Mouse (Mus musculus) megakaryocyte-erythroid progenitor cell, adult 5 weeks (primary cell): ENCODE results near the gene Agap2. TPM values are rescaled to one million over a fixed set of nuclear protein-coding genes. Genes with fewer than 3 reads are reported as not detected.

Experiments used
- polyA plus RNA-seq: library from polyadenylated mRNA; stranded (reverse); fragments of >175 nt; gene quantifications from 2 replicates; pipeline ENCODE4 v1.2.3, GENCODE M21; 2012

Agap2 gene
- polyA plus RNA-seq = 57.1 and 68.6 TPM in 2 replicates

DNA sequence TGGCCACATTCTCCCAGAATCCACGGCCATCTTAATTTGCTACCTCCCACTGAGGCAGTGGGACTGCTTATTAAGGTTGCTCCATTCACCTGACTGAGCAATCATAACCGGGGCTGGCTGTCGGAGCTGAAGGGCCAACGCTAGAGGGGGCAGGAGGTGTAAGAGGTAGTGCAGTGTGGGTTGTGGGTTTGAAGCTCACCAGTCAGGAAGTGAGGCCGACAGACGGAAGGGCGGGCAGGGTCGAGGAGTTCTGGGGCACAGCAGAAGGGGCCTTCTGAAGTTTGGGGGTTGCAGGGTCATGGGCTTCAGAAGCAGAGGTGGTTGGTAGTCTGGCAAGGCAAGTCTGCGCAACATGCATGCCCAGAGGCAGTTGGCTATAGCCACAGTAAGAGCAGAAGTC, at the start of gene Agap2:
TSS of gene Agap2 (plus strand) at position 205 of the 400 bp plus-strand sequence.

DNA sequence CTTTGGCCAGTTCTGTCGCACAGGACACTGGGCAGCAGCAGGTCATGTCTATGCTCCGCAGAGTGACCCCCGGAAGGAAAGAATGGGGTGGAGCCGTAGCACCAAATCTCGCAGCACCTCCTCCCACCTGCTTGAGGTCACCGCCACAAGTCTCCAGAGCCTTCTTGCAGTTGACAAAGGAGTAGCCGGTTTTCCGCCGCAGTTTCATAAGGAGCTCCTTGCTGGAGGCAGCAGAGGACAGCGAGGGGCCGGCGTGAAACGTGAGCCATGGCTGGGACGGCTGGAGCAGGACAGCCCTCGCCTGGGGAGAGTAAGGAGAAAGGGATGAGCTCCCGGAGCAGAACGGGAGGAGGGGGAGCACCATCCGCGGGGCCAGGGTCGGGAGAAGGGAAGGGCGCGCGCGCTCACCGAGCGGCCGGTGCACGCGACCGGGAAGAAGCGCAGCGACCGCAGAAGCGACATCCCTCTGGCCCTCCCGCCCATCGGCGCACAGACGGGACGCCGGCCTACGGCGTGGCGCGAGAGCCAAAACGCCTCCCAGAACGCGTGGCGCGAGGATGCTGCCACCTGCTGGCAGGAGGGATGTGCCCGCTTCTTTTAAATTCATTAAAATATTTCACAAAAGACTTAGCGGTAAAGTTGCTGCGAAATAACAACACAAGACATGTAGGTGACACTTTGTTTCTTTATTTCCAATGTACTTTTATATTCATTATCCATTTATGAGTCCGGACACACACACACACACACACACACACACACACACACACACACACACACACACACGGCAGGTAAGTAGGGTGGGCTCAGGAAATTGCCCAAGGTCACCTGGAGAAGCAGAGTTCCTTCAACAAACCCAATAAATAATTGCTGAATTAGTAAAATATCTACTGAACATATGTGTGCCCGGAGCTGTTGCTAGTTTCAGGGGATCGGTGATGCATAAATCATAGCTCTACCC, 44.5 kb upstream of the Agap2 start, which contains the start of gene Tsfm:
TSS of gene Tsfm (minus strand) at position 505 of the 961 bp plus-strand sequence.

DNA sequence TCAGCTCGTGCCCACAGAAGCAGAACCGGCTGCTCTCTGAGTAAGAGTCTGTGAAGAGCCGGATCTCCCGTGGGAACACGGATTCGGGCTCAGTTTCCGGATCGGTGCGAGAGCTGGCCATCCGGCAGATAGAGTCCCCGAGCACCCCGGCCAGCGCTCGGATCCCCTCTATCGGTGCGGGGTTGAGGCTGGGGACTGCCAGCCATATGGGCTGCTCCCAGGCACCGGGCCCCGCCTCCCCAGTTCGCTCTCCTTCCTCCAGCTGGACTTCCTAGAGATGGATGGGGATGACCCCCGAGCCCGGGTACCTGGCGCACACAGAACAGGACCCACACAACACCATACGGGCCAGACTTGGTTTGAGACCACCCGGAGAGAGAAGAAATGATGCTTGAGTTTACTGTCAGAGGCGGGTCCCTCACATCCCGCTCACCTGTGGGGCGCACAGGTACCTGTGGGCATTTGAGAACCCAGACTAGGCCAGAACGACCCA, 33.8 kb upstream of the Agap2 start, which contains the start of the genes Mettl1 and Eef1akmt3:
TSS of gene Mettl1 (plus strand) at position 141 of the 493 bp plus-strand sequence.
TSS of gene Eef1akmt3 (minus strand) at position 240 of the 493 bp plus-strand sequence.

DNA sequence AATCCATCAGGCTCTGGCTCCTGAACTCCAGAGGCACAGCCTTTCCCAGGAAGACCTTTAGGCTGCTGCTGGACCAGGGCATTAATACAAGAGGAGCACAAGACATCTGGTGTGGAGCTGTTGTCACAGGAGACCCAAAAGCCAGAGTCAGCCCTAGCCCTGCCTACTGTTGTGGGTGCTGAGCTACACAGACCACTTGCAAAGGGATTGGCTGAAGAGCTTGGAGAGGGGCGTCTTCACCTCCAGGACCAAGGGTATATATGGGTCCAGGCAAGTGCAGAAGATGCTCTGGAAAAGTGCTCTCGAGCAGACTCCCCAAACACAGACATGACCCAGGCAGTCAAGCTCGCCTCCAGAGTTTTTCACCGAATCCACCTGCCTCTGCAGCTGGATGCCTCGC, 27.1 kb upstream of the Agap2 start, which contains the start of gene Cyp27b1:
TSS of gene Cyp27b1 (plus strand) at position 297 of the 400 bp plus-strand sequence.

DNA sequence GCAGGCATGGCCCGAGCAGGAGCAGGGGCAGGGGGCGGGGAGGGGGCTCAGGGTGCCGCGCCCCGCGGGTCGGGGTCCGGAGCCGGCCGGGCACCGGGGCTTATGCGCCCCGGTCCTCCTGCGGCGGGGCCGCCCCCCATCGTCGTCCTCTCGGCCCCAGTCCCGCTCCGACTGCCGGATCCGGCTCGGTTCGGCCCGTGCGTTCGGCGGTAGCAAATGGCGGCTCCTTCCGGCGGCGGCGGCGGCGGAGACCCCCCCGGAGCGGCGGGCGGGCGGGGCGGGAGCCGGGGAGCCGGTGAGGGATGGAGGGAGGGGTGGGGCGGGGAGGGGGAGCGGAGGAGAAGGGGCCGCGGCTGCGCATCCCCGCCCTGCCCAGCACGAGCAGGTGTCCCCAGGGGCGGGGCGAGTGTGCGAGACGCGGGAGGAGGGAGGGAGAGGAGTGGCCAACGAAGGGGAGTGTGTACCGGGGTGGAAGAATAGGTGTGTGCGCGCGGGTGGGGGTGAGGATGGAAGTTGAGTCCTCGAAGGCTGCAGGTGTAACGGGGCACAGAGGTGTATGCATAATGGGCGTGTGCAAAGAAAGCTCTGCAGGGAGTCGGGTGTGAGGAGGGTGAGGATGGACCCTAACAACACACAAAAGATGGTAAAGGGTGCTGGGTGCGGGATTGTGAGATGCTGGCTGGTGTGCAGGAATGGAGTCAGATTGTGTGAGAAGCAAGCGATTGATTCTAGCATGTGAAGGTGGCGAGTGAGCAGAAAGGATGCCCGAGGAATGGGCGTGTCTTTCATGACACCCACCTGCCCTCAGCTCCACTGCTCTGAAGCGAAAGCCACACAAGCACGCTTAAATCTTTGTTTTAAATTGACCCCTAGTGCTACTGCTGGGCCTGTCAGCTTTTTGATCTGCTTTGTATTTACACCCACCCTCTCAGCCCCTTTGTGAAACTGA, 14.8 kb upstream of the Agap2 start, which contains the start of gene March9:
TSS of gene March9 (minus strand) at position 217 of the 949 bp plus-strand sequence.

DNA sequence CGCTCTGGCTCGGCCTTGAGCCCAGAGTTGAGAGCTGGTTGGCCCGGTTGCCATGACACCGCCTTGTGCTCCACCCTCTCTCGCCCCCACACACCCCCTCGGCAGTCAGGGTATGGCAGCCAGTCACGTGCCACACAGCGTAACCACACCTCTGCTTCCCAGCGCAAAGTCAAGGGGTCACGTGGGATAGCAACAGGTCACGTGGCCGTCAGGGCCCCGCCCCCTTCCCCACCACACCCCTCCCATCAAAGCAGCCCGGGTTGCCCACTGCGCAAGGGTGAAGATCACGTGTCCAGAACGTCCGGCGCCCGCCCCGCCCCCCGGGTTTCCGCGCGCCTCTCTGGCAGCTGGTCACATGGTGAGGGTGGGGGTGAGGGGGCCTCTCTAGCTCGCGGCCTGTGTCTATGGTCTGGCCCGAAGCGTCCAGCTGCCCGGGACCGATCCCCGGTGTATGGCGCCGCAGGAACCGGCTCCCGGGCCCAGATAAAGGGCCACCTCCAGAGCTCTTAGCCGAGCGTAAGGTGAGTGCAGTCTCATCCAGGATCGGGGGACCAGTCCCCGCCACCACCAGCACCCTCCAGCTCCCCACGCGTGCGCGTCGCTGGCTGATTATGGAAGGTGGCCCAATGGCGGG, 11.7 kb upstream of the Agap2 start, which contains the start of gene Cdk4:
TSS of gene Cdk4 (plus strand) at position 296 of the 634 bp plus-strand sequence.

DNA sequence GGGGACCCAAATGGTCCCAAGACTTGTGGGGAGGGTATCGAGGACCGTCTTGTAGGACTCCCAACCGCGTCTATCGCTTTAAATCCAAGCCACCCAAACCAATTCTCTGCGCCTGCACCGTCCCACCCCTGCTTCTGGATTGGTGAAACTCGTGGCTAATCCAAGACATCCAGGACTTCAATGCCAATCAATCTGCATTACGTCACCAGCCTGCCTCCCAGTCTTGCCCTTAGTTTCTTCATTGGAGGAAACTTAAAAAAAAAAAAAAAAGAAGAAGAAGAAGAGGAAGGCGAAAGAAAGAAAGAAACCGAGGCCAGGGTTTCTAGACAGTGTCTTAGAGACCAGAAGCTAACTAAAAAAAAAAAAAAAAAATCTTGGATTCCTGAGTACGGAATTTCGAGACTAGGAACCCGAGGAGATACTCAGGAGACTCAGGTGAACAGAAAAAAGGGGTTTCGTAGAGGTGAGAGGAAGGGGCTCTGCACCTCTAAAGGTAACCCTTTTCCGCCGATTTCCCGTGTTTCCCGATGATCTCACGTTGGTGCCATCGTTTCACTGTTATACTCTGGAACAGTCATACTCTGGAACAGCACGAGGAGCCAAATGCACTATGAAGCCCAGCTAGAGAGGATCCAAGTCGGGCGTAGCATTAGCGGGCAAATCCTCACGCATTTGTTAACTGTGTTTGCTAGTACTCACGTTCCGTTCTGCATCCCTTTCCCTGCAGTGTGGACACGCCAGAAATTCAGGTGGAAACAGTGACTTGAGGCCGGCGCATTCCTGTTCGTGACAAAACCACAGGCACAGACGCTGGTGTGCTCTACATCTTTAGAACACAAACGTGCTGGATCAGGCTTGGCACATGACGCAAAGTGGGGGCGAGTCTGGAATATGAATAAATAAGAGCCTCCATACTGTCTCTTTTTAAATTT, 4.6 kb upstream of the Agap2 start, which contains the start of gene Tspan31:
TSS of gene Tspan31 (minus strand) at position 75 of the 932 bp plus-strand sequence.

GRCm38 (mm10) chr10:127121066-127121477, 46.0 kb downstream of the Agap2 start, which contains the start of gene Os9:
Gene Os9 (minus strand): TSS chr10:127121131.

Other genes starting within 250 kb of the Agap2 start
- gene Atp23, start 173.9 kb upstream of the Agap2 start, polyA plus RNA-seq = 9.0 and 9.1 TPM in 2 replicates
- gene Ctdsp2, start 96.6 kb upstream of the Agap2 start, polyA plus RNA-seq = 266 and 273 TPM in 2 replicates
- 0.06 and 0.16 TPM in 2 replicates for gene Avil, start 74.6 kb upstream of the Agap2 start, polyA plus RNA-seq
- gene Tsfm, start 44.4 kb upstream of the Agap2 start, polyA plus RNA-seq = 44.0 and 51.5 TPM in 2 replicates
- gene Mettl1, start 33.9 kb upstream of the Agap2 start, polyA plus RNA-seq = 34.2 and 35.1 TPM in 2 replicates
- gene Eef1akmt3, start 33.8 kb upstream of the Agap2 start, polyA plus RNA-seq = 0.05 TPM in 2 replicates
- gene Cyp27b1, start 27.0 kb upstream of the Agap2 start, polyA plus RNA-seq = 0.02 and 0.06 TPM in 2 replicates
- gene March9, start 15.1 kb upstream of the Agap2 start, polyA plus RNA-seq = 1.1 and 1.2 TPM in 2 replicates
- 1,737 and 1,767 TPM in 2 replicates for gene Cdk4, start 11.8 kb upstream of the Agap2 start, polyA plus RNA-seq
- 32.2 and 46.6 TPM in 2 replicates for gene Tspan31, start 5.0 kb upstream of the Agap2 start, polyA plus RNA-seq
- gene Os9, start 45.8 kb downstream of the Agap2 start, polyA plus RNA-seq = 290 and 314 TPM in 2 replicates
- gene B4galnt1, start 89.9 kb downstream of the Agap2 start, polyA plus RNA-seq = 359 and 515 TPM in 2 replicates
- gene Slc26a10, start 105.4 kb downstream of the Agap2 start, polyA plus RNA-seq = 0.36 and 0.47 TPM in 2 replicates
- 7.0 TPM in 2 replicates for gene Arhgef25, start 114.8 kb downstream of the Agap2 start, polyA plus RNA-seq
- 161 and 188 TPM in 2 replicates for gene Dtx3, start 120.4 kb downstream of the Agap2 start, polyA plus RNA-seq
- 26.5 and 27.1 TPM in 2 replicates for gene Pip4k2c, start 136.3 kb downstream of the Agap2 start, polyA plus RNA-seq
- gene Kif5a, start 188.1 kb downstream of the Agap2 start, polyA plus RNA-seq = 0.54 and 0.63 TPM in 2 replicates
- 150 and 154 TPM in 2 replicates for gene Dctn2, start 191.1 kb downstream of the Agap2 start, polyA plus RNA-seq
- 426 and 490 TPM in 2 replicates for gene Mbd6, start 213.7 kb downstream of the Agap2 start, polyA plus RNA-seq
- gene Mars, start 236.5 kb downstream of the Agap2 start, polyA plus RNA-seq = 53.6 and 60.7 TPM in 2 replicates
- 40.4 and 45.0 TPM in 2 replicates for gene Arhgap9, start 246.7 kb downstream of the Agap2 start, polyA plus RNA-seq